Mouse (Mus musculus) cerebellum, adult 9-11 months (tissue): Measurements from ENCODE around the gene Gas7.

ENCODE experiments used
- DNase-seq: peaks from one replicate; pipeline ENCODE4 v3.0.0; 2022

Gene Gas7

DNA sequence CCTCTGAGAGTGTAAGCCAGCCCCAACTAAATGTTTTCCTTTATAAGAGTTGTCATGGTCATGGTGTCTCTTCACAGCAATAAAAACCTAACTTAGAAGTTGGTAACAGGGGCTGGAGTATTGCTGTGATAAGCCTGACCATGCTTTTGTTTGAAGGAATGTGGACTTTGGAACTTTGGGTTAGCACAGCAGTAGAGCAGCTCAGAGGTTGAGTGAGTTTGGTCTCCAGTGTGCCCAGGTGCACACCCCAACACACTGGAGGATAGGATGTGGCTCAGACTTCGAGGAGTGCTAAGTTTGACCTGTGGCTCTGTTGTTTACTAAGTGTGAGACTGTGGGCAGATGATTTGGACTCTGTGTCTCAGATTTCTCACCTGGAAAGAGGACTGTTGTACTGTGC is 41.6 kb downstream of the Gas7 start:
- DNase-seq, result no peak

DNA sequence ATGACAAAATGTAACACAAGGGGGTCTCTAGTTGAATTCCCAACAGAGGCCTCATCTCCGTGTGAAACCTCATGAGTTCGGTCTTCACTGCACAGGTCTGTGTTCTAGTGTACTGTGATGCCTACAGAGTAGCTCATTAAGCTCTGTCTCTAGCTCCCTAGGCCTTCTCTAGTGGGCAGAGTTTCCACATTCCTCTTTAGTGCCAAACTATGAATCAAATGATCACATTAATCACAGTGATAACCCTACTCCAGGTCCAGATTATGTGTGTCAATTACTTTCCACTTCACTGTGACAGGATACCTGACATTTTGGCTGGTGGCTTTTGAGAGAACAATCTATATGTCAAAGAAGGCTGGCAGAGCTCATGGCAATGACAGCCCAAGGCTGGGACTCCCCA is 44.9 kb downstream of the Gas7 start:
- no peak for DNase-seq

DNA sequence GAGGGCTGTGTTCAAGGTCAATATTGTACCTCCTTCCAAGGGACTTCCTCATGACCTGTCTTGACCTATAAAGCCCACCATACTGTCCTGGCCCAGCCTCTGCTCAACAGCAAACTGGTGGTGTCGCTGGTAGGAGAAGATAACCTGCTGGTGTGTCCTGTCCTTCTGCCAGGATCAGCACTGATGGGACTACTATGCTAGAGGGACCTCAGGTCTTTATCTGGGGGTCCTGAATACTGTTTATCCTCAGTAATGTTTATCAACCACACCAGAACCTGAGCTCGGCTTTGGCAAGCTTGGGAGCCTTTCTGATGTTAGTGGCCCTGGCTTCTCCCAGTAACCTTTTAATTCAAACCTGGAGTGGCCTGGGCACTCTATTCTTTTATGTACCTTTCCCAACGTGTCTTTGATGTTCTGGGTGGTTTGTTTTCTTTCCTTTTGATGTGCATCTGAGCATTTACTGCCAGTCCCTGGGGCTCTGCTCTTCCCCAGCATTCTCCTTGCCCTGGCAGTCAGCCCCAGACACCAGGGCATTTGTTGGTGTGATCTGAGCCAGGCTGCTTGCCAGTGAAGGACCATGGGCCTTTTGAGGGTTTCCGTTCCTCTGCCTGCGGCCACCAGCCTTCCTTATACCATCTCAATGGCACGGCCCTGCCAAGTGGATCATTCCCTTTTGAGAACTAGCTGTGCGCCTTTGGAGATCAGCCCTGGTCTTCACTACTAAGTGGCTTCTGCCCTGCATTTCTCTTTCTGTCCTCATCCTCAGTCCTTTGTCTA is 46.4 kb downstream of the Gas7 start:
- DNase-seq, result peak; percentile 54

DNA sequence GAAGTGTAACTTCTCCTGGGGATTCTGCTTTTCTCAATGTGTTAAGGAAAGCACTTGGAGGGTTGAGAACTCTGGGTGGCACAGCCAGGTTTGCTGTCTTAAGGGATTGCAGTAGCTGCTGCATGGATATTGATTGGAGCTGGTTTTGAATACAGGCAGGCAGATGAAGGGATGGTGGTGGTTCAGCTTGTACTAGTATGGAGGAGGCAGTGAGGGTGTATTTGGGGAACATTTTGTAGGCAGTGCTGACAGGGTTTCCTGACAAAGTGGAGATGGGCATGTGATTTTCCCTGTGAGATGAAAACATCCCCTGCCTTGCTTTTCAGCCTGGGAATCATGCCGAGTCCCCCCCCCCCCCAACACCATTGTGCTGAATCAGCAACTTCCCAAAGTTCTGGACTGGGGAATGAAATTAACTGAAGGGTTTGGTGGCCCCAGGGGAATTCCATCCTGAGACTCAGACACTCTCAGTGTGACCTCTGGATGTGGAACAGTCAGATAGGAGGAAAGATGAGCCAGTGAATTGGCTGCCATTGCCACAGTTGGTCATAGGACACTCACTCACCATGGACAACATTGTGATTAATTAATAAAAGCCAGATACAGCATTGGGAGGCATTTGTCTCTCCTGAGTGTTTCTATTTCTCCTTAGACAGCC is 54.1 kb downstream of the Gas7 start:
- no peak for DNase-seq

DNA sequence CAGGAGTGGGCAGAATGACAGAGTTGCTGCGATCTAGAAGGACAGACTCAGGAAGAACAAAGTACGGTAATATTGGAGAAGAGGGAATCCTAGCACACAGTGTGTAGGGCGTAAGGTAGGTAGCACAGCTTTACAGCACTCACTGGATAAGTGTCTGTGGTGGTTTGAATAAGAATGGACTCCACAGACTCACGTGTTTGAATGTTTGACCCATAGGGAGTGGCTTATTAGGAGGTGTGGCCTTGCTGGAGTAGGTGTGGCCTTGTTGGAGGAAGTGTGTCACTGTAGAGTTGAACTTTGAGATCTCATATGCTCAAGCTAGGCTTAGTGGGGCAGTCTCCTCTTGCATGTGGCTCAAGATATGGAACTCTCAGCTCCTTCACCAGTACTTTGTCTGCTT is 55.6 kb downstream of the Gas7 start:
- no peak for DNase-seq

DNA sequence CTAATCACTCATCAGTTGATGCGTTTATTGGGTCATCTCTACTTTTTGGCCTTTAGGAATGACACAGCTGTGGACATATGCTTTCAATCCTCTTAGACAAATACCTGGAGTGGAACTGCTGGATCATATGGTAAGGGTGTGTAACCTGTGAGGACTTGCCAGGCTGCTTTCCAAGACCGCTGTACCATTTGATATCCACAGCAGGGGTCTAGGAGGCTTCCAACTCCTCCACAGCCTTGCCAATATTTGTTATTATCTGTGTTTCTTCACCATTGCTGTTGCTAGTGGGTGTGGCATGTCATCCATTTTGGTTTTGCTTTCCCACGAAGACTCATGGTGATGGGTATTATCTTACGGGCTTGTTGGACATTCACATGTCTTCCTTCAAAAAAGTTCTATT is 57.8 kb downstream of the Gas7 start:
- no peak for DNase-seq

DNA sequence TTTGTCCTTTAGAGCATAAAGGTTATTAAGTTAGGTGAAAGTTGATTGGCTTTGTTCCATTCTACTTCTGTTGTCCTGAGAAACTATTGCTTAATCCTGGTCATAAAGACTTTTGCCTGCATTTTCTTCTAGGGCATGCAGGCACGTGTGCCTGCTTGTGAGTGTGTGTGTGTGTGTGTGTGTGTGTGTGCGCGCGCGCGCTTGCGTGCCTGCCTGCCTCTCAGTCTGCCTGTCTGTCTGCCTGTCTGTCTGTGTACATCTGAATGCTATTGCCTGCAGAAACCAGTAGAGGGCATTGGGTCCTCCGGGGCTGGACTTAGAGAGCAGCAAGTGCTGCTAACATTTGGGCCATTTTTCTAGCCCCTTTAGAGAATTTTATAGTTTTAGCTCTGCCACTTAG is 59.2 kb downstream of the Gas7 start:
- DNase-seq, result no peak

DNA sequence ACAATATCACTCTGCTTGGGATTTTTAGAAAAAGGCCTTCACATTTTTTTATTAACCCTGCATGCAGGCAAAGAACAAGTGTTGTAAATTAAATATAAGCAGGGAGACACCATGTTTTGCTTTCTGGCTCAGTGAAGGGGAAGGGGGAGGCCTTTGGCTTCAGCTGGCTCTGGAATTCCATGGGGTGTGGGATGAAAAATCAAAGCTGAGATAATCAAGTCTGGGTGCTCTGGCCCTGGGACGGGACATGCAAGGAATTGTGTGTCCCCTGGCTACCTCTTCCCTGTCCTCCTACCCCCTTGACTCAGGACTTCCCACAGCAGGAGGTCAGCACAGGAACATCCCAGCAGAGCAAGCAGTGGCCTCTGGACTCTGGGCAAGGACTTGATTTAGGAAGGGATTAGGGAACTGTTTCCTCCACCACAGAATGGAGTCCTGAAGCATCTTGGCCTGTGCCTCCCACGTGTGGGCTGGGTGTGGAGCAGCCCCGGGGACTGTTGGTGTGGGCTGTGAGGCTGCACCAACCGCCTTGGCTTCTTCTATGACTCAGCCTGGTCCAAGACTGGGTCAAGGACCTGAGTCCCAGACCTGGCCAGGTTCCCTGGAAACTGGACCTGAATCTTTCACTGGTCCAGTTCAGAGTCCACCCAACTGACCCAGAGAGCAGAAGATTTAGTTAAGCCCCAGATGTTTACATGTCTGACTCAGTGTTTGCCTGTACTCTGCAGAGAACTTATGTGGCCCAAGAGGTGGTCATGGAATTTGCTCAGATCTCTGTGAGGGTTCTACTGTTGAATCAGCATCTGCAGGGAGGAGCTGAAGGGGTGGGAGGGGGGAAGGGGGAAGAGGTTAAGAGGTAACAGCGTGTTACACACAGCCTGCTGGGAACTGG is 60.0 kb downstream of the Gas7 start:
- DNase-seq, result no peak

DNA sequence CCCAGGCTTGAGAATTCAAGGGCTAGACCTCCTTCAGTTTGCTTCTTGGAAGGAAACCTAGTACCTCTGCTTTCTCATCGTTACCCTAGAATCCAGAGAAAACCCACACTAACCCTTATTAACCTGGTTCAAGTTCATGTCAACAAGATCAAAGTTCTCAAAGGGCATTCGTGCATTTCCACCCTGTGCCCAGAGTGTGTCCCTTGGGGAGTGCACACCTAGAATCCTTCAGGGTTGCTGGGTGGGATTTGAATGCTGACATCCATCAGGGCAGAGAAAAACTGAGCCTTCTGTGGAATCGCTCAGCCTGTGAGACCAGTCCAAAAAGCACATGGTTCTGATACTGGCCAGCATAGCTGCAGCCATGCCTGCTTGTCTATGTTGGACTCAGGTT is 60.7 kb downstream of the Gas7 start:
- no peak for DNase-seq

DNA sequence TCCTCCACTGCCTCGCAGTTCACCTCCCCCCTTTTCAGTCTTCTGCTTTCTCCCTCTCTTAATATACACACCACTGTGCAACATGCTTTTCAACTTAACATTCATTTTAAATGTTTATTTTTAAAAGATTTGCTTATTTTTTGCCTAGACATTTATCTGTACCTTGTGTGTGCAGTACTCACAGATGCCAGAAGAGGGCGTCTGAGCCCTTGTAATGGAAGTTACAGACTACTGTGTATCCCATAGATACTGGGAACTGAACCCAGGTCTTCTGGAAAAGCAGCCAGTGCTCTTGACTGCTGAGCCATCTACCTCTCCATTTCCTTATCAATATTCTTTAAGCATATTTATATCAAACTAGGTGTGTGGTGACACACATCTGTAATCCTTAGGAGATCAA is 62.5 kb downstream of the Gas7 start:
- no peak for DNase-seq

DNA sequence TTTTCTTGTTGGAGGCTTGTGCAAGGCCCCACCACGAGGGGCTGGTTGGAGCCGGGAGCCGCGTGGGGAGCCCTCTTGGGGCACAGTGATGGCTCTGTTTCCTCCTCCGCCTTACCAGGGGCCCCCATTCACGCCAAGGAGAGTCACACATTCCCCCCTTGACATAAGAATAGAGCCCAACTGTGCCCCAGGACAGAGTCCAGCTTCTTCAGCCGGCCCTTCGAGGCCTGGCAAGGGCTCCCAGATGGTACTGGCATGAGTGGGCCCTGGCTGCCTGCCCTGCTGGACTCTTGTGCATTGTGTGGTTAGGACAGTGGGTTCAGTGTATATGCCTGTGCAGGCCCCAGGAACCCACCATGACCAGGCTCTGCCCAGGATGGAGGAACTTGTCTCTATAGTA is 63.7 kb downstream of the Gas7 start:
- DNase-seq, result peak; percentile 67

DNA sequence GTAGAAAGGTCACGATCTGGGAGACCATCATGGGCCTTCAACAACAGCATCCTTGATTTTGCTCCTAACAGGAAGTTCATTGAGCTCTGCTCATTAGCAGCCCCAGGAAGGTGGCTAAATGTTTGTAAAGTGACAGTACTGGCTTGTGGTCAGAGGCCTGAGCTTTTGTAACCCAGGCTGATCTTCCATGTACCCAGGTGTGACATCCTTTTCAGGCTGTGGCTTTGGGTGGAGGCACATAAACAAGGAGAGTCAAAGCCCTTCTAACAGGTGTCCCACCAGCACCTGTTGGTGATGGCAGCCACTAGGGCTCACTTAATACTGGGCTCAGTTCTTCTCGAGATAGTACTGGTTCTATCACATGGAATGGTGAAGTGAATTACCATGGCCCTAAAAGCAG is 67.4 kb downstream of the Gas7 start:
- DNase-seq, result no peak

DNA sequence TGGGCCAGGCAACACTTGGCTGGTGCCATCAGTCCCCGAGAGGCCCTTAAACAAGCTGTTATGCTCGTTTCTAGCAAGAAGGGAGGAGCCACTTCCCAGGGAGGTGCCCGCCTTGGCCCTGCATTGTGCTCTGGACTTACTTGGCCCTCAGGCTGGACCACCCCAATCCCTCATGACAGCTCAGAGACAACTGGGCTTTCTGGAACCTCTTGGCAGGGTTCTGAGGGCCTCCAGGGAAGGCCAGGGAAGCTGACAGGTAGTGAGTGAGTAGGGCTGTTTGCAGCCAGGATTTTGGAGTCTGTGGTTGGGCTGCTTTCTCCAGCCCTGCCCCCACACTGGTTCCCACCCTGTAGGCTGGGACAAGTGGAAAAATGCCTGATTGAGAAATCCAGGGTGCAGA is 68.6 kb downstream of the Gas7 start:
- DNase-seq, result no peak

DNA sequence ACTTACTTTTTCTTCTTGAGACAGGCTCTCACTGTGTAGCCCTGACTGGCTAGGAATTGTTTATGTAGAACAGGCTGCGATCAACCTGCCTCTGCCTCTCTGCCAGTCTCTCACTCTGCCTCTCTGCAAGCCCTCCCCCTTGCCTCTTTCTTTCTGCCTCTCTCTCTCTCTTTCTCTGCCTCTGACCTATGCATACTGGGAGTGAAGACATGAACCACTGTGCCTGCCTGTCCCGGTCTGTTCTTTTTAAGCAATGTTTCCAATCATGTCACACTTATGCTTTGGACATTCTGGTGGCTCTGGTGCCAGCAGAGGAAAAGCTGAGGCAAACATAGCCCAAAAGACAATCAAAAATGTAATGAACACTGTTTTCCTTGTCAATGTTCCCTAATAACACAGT is 69.5 kb downstream of the Gas7 start:
- no peak for DNase-seq

DNA sequence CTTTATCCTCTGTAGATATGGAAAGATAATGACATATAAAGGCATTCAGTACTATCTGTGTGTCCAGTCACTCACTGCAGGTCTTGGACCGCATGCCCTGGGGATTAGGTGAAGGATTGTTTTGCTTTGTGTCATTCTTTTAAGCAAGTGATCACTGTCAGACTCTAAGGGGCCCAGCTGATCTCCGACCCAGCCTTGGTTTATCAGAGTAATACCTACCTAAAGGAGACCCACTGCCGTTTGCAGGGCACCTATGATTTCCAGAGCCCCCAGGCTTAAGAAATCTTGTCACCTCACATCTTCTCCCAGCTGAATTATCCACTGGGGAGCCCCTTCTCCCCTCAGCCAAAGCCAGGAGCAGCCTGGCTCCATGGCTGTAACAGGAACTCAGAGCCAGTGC is 70.6 kb downstream of the Gas7 start:
- DNase-seq, result no peak

DNA sequence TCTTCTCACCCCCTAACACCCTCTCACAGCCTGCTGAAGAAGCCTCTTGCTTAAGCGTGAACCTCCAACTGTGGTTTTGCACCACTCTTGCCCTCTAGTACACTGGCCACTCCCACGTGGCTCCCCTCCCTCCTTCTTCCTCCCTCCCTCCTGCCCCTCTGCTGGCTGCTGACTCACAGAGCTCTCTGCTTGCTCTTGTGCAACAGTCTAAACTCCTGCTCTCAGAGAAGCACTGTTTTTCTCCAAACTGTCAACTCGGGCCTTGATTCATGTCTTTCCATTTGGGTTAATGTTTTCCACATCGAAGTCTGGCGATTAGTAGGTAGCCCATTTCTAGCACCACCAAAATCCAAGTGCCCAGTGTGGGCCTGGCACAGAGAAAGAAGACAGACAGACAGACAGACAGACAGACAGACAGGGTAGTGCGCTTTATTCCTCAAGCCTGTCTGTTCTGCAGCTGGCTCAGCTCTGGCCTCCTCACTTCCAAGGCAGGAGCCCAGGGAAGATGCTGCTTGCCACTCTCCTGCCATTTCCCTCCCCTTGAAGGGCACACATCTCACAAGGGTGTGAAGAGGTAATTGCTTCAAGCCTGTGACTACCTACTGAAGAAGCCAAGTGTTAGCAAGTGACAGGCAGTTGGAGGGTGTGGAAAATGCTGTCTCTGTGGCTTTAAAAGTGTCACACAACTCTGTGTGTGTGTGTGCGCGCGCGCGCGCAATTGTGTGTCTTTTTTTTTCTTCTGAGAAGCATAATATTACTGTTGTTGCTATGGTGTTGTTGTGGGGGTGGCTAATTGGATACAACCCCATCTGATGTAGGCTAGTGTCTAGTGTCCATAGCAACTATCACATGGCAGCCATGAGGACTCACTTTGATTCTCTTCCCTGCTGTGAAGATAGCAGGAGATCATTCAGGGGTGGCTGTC is 71.6 kb downstream of the Gas7 start:
- no peak for DNase-seq

DNA sequence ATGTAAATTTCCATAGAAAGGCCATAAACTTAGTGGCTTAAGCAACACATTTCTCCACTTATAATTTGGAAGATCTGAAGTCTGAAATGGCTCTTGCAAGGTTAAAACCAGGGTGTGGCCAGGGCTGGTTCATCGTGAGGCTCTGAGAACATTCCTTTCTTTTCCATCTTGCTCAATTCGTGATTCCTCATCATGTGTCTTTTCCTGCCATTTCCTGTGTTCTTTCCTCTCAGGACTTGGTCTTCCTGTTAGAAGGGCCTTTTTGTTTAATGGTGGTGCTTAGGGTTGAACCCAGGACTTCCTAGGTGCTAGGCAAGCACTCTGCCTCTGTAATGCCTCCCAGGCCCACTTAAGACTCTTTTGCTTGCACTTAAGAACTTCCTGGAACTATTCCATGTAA is 76.0 kb downstream of the Gas7 start:
- DNase-seq, result no peak

DNA sequence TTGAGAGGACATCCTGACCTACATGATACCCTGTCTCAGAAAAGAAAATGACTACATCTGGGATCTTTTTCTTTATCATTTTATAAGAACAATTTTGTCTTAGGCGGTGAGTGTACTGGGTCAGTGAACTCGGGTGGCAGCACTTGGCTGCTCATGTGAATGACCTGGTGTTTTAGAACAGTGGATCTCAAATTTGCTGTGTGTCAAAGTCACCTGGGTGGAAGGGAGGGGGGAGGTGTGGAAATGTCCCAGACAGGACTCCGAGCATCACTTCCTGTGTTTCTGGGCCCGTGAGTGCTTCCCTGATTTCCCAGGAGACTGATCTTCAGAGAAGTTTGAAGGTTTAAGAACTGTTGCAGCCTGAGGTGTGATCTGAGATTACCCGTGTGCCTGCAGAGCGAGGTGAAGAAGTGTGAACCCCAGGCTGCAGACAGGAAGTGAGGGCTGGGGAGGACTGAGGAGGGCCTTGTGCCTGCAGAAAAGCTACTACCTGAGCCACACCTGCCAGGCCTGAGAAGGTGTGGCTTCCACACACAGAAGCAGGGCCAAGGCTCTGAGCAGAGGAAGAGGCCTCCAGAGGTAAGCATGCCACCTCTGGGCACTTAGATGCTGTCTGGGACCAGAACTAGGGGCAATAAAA is 76.8 kb downstream of the Gas7 start:
- DNase-seq, result no peak

DNA sequence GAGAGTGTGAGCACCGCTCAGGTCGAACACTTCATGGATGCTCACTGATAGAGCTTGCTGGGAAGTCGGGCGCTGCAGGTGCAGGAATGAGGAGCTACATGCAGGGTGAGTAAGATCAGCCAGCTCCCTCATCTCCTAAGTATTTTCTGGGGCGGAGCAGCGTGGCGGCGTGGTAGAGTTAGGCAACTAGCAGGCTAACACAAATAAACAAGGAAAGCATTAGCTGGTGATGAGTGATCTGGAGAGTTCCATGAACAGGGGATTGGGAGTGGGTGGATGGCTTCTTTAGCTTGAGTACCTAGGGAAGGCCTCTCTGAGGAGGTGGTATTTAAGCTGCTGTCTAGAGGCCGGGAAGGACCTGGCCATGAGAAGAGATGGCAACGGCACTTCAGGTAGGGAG is 77.5 kb downstream of the Gas7 start:
- no peak for DNase-seq

DNA sequence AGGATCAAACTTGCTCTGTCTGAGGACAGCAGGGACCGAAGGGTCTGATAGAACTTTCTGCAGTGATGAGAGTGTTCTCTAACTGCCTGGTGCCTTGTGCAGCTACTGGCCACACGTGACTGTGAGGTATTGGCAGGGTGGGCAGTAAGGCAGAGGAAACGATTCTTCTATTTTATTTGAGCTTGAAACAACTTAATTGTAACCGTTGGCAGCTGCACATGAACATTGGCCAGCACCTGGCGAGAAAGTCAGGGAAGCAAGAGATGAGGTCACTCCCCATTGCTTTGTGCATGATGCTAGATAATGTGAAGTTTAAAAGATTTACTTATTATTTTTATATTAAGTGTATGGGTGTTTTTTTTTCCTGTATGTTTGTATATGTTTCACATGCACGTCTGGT is 77.9 kb downstream of the Gas7 start:
- no peak for DNase-seq

DNA sequence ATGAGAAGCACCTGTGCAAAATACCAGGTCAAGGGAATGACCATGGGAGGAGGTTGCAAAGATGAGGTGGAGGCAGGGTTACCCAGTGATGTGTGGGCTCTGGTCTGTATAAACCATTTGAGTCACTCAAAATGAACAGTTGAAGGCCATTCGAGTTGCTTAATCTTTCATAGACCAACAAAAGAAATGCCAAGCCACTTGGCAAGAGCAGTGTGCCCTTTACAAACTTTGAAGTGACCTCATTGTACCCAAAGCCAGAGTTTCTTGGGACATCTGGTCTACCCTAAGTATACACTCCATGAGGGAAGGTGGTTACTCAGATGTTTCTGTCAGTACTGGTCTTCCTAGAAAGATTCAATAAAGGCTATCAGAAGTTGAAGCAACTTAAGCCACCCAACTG is 80.5 kb downstream of the Gas7 start:
- no peak for DNase-seq

DNA sequence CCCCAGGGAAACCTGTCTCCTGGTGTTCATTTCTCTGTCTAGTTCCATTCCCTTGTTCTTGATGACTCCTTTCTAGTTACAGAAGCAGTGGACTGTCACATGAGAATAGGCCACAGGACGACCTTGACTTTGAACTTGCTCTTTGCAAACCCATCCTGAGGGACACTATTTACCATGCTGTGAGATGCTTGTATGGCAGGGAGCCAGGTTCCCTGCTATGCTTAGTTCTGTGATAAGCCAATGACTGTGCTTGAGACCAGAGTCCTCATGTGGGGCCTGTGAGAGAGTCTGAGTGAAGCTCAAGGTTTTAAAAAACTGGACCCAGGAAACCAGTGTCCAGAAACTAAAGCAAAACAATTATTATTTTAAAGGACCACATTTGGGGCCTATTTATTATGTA is 81.2 kb downstream of the Gas7 start:
- no peak for DNase-seq
